Mouse (Mus musculus) 3T3-L1 (cell line): ENCODE measurements around the gene Ankrd6.
A peak's percentile ranks its signal among the peaks of the same experiment; 100 is the strongest.

Experiments
- DNase-seq: peaks from one replicate; pipeline ENCODE4 v3.0.0-alpha.2; 2015; ENCODE audit warnings: low read depth, low spot score

Gene Ankrd6

DNA sequence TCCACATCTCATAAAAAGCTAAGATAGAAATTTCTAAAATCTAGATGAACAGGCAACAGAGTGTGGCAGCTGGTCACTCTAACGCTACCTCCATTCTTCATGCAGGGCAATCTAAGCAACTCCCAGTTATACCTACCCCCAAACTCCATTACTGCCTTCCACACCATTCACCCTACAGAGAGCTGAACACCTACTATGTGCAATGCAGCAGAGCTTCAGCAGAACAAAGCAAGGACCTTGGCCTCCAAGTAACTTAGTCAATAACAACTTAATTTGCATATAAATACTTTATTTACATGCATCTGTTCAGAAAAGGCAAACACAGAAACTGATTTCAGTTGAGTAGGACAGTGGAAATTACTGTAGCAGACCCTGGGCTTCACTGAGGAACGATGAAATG is 44.7 kb downstream of the Ankrd6 start:
- DNase-seq = no peak

GRCm38 (mm10) chr4:32905381-32905780 is 45.3 kb downstream of the Ankrd6 start:
- DNase-seq = peak; percentile 4

GRCm38 (mm10) chr4:32903826-32904225 is 46.8 kb downstream of the Ankrd6 start:
- DNase-seq = no peak

GRCm38 (mm10) chr4:32899051-32899450 is 51.6 kb downstream of the Ankrd6 start:
- no peak for DNase-seq

- no peak for DNase-seq
These were observed 59.3 kb downstream of the Ankrd6 start for GRCm38 (mm10) chr4:32891341-32891740.

DNA sequence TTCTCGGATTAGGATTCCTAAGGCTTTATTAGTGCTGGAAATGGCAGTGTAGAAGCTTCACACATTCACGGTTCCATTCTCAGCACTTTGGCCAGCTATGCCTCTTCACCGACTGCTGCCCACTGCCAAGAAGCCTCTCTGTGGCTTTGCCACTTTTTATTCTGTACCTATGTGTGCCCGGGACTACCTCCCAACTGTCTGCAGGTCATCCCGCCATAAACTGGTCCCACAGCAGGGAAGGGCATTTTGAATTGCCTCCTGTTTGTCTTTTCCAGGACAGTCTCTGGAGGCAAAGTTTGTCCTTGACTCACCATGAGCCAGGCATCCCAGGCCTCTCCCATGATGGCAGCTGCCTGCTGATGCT is 59.9 kb downstream of the Ankrd6 start:
- no peak for DNase-seq

DNA sequence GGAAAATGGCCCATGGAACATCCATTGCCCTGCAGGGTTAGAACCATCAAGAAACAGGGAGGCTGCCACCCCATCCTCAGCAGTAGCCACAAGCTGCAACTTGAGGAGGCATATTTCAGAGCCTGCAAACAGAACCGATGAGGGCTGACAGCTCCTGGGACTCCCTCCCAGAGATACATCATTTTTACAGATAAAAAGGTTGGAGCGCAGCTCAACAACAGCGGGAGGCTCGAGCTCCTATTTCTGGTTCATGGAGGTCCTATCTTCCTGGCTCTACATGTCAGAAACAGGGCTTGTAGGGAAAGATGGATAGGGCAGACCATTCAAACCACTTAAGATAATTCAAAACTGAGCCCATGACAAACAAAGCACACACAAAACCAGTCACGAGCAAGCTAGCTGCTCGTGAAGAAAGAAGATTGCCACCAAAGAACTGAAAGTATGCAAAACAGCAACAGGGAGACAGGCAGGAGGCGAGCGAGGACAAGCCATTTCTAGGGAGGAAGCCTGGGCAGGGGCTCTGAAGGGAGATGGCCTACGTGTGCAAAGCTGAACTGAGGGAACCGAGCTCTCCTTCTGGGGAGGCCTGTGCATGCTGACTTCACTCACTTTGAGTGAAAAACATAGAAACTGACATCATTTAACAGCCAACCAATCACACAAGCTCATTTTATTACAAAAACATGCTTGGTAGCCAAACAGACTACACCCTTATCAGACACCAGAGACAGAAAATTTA is 60.5 kb downstream of the Ankrd6 start:
- no peak for DNase-seq

DNA sequence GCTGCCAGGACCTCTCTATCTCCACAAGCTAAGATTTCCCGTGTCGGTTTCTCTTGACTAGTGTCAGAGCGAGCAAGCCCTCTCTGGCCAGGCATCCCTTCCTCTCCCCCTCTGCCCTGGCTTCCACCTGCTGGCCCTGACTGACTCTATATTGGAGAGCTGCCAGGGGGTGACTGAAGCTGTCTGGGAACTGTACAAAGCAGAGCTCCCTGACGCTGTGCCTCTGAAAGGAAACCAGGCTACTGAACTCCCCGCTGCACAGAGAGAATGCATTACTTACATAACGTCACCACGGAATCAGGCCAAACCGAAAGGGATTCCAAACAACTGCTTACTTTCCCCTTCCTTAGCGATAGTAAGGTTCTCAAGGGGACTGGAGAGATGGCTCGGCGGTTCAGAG is 61.4 kb downstream of the Ankrd6 start:
- DNase-seq = no peak

DNA sequence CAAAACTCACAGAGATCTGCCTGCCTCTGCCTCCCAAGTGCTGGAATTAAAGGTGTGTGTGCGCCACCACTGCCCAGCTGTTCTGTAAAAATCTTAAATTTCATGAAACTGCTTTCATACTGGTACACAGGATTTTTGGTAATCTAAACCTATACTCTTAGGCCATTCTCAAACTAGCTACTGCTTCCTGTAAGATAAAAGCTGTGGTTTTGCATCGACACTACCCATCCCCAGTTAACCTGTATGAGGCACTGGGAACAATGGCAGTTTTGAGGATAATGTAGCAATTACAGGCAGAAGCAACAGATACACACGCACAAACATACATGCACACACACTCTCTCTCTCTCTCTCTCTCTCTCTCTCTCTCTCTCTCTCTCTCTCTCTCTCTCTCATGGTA is 64.2 kb downstream of the Ankrd6 start:
- DNase-seq = no peak

DNA sequence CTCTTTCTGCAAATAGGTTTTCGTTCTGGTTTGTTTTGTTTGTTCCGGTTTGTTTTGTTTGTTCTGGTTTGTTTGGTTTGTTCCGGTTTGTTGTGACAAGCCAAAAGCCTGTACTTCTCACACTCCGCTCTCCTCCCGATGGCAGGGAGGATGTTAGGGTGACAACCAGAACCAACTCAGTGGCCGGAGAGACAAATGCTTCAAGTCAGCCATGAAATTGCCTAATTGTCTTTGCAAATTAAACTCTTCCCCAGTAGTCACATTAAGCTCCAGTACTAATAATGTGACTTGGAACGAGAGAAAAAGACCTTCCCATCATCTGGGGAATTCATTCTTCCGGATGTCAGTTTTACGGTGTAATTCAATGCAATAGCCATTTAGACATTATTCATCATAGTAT is 66.0 kb downstream of the Ankrd6 start:
- DNase-seq = no peak

GRCm38 (mm10) chr4:32881001-32881400 is 69.6 kb downstream of the Ankrd6 start:
- DNase-seq = no peak

DNA sequence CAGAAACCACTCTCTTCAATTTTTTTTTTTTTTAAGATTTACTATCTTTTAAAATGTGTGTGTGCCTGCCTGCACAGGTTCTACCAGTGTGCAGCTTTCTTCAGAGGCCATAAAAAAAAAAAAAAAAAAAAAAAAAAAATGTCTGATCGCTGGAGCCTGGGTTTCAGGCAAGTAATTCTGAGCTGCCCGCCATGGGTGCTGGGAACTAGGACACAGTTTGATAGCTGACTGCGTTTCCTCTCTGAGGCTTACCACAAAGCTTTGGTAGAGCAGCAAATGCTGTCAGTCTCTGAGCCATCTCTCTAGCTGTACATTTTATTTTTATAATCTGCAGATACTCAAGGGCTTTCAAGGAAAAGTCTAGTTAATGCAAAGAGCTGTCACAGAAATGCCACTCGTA is 76.0 kb downstream of the Ankrd6 start:
- no peak for DNase-seq

DNA sequence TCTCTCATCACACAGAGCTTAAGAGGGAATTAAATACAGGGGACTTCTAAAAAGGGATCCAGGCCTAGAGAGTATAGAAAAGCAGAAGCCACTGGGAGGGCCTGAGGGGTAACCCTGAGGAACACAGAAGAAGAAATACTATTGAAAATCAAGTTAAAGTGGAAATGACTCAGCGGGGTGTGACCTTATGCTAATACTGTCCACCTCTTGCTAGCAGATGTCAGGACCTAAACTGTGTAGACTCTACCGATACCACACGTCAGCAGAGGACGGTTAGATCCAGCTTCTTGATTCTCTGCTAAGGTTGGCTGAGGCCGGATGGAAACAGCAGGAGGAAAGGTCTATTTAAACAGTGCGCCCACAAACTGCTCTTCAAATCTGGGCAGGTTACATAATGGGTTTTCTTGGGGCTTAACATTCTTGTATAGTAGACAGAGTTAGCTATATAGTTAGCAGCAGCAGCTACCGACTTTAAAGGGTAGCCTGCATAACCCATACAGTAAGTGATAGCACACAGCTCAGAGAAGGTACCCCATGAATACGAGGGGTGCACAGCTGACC is 78.4 kb downstream of the Ankrd6 start:
- DNase-seq = no peak

- no peak for DNase-seq
These were observed 81.3 kb downstream of the Ankrd6 start for GRCm38 (mm10) chr4:32869370-32869769.

- DNase-seq = no peak
These were observed 81.8 kb downstream of the Ankrd6 start for GRCm38 (mm10) chr4:32868858-32869257.

GRCm38 (mm10) chr4:32868437-32868836 is 82.2 kb downstream of the Ankrd6 start:
- no peak for DNase-seq

DNA sequence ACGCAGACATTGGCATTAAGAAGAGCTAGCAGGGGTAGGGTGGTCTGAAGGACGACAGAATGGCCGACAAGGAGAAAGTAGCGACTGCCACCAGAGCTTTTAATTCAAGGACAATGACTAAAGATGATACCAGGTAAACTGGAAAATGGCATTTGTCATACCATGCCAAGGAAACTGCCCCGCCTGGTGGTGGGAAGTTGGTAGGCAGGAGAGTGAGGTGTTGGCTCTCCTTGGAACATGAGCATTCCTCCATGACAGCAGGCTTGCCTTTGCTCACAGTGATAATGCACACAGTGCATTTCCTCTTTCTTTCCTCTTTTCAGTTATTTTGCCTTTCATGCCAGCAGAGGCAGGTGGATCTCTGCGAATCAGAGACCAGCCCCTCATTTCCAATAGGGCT is 83.2 kb downstream of the Ankrd6 start:
- peak; percentile 21 for DNase-seq

GRCm38 (mm10) chr4:32864867-32865242 is 85.8 kb downstream of the Ankrd6 start:
- DNase-seq = no peak

- no peak for DNase-seq
These were observed 86.3 kb downstream of the Ankrd6 start for GRCm38 (mm10) chr4:32864131-32864866.

GRCm38 (mm10) chr4:32863447-32864130 is 87.1 kb downstream of the Ankrd6 start:
- DNase-seq = no peak

DNA sequence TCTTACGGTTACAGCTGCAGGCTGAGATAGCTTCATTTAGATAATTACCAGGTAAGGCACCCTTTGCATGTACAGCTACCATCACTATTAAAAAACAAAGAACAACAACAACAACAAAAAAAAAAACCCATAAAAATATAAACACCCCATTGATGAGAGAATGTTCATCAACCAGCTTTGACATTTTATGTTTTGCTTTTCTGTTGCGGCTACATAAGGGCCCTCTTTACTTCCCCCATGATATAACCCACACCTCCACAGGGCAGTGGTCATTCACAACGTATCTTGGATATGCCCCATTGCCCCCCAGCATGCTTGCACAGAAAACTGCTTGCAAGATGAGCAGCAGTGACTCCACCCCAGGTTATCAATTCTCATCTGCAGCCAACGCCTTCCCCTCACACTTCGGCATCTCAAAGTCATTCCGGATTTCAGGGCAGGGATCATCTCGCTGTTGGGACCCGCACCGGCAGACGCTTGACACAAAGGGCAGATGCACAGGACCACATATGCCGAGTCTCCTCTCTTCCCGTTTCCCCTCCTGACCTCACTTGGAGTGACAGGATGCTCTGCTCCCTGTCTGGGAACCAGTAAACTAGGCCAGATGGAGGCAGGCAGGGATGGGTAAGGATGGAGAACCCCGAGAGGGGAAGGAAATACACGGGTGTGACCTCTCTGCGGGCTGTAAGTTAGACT is 87.7 kb downstream of the Ankrd6 start:
- DNase-seq = no peak
